Mouse (Mus musculus): ENCODE data around the gene Bhlha15. TPM values are rescaled to one million over a fixed set of nuclear protein-coding genes. Genes with fewer than 3 reads are reported as not detected.
A peak's percentile ranks its signal among the peaks of the same experiment; 100 is the strongest.

The Bhlha15 gene
- total RNA-seq, 4 experiments from 2014 or later, result not detected

GRCm38 (mm10) chr5:144189327-144189726, 759 bp upstream of the Bhlha15 start:
- no peak for DNase-seq (ENCODE audit: low spot score in 2 of 2)

GRCm38 (mm10) chr5:144191026-144191425, 940 bp downstream of the Bhlha15 start:
- no peak for DNase-seq (ENCODE audit: low spot score in 2 of 2)

GRCm38 (mm10) chr5:144192673-144193072, 2.6 kb downstream of the Bhlha15 start:
- DNase-seq (ENCODE audit: low spot score in 2 of 2), result no peak

DNA sequence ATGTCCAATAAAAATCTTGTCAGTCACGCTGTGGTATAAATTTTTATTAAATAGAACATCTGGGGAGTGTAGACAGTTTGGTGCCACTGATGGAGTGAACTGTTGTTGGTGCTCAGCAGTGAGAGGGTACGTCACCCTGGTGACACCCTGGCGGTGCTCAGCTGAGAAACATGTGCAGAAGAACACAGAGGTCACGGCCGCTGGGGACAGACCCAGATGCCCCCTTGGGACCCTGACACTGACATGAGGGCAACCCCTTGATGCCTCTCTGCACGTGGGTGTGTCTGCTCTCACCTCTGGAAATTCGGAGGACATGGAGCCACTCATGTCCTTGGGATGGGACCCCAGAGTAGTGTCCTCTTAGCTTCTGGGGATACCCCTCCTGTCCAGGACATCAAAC, 4.3 kb downstream of the Bhlha15 start:
- no peak for DNase-seq (ENCODE audit: low spot score in 2 of 2)

- DNase-seq (ENCODE audit: low spot score in 2 of 2), result no peak
Observed at GRCm38 (mm10) chr5:144195567-144195966, 5.5 kb downstream of the Bhlha15 start.

DNA sequence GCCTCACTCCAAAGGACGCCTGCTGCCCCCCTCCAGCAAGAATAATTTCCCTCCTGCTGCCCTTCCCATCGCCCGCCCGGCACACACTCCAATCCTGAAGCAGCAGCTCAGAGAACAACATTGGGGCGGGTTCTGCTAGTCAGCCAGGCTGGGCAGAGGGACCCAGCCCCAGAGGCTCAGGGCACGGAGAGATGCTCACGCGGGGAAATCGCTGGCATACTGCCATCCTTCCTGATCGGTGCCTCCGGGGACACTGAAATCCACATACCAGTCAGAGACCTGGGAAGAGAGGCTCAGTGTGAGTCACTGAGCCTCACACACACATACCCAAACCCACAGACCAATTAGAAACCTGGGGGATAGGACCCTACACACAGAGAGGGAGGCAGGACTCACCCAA, 10.5 kb downstream of the Bhlha15 start:
- no peak for DNase-seq (ENCODE audit: low spot score in 2 of 2)

- DNase-seq (ENCODE audit: low spot score in 2 of 2), result no peak
Observed at GRCm38 (mm10) chr5:144202430-144202829, 12.3 kb downstream of the Bhlha15 start.

- peak; percentile 41 to 73 for DNase-seq (ENCODE audit: low spot score in 2 of 2)
Observed at GRCm38 (mm10) chr5:144203398-144203959, 13.4 kb downstream of the Bhlha15 start.

- DNase-seq (ENCODE audit: low spot score in 2 of 2), result no peak
Observed at GRCm38 (mm10) chr5:144204303-144204702, 14.2 kb downstream of the Bhlha15 start.

DNA sequence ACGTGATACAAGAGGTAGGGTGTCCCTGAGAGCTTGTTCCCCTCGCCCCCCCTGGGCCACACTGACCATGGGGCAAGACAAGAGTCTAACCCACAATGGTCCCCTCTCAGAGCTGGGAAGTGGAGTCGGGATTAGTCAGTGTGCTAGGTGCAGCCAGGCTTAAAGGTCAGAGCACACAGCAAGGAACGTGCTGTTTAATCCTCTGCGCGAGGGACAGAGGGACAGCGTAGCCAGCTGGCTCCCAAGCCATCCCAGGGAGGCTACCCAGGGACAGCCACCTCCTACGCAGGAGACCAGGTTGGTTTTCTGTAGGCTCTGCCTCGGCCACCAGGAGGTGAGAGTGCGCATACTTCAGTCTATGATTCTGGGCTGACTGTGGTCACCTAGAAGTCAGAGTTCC, 14.8 kb downstream of the Bhlha15 start:
- DNase-seq (ENCODE audit: low spot score in 2 of 2), result no peak

DNA sequence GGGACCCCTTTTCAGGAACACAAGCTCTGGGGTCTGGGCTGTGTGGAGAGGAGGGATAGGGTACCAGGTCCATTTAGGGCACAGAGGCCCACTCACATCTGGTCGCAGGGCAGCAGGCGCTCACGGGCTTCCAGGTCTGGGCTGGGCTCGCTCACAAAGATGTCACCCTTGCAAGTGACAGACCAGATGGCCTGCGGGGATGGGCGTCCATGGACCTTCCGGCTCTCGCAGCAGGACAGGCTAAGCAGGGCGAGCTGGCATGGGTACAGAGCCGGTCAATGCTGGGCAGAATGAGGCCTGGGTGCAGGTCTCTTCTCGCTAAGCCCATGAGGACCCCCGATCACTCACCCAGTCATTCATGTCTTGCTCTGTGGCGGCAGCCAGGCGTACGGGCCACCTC, 16.0 kb downstream of the Bhlha15 start:
- DNase-seq (ENCODE audit: low spot score in 2 of 2), result no peak

- no peak for DNase-seq (ENCODE audit: low spot score in 2 of 2)
Observed at GRCm38 (mm10) chr5:144207478-144207877, 17.4 kb downstream of the Bhlha15 start.

DNA sequence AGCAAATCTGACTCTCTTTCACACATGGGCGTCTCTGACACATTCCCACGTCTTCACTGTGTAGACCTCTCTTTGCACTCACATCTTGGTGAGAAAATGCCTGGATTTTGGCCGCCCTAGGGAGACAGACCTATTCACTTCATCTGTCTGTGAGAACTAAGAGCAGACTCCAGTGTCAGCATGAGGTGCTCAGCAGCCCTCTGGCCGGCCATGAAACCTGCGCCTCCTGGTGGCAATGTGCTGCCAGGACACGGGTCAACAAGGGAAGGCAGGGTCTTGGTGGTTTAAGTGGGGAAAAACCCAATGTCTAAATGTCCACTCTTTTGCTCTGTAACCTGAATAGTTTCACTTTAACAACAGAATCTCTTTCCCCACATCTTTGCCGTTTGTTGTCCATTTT, 24.4 kb downstream of the Bhlha15 start:
- DNase-seq (ENCODE audit: low spot score in 2 of 2), result no peak

DNA sequence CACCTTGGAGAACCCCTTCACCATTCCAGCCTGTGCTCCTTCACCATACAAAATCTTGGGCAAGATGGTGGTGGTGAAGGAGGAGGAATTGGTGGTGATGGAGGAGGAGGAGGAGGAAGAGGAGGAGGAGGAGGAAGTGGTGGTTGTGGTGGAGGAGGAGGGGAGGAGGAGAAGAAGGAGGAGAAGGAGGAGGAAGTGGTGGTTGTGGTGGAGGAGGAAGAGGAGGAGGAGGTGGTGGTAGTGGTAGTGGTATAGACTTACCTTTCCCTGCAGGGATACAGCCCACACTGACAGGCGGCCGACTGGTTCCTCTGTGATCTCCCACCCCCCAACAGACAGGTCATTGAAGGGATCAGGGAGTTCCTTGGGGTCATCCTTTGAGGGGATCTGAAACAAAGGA, 25.9 kb downstream of the Bhlha15 start:
- DNase-seq (ENCODE audit: low spot score in 2 of 2), result no peak

GRCm38 (mm10) chr5:144218061-144218460, 28.0 kb downstream of the Bhlha15 start:
- no peak for DNase-seq (ENCODE audit: low spot score in 2 of 2)

- DNase-seq (ENCODE audit: low spot score in 2 of 2), result no peak
Observed at GRCm38 (mm10) chr5:144219306-144219705, 29.2 kb downstream of the Bhlha15 start.

DNA sequence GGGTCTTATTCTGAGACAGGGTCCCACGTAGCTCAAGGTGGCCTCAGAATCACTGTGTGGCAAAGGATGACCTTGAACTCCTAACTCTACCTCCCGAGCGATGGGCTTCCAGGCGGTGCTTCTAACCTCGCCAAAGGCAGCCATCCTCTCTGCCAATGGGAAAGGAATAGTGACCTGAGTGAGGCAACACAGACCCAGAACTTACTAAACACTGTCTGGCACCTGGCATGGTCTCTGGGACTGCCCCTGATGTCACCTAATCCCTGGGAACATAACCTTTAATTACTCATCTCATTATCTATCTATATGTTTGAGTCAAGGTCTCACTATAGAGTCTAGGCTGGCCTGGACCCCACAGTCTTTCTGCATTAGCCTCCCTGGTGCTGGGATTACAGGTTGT, 29.9 kb downstream of the Bhlha15 start:
- no peak for DNase-seq (ENCODE audit: low spot score in 2 of 2)

GRCm38 (mm10) chr5:144221305-144221704, 31.2 kb downstream of the Bhlha15 start:
- no peak for DNase-seq (ENCODE audit: low spot score in 2 of 2)

DNA sequence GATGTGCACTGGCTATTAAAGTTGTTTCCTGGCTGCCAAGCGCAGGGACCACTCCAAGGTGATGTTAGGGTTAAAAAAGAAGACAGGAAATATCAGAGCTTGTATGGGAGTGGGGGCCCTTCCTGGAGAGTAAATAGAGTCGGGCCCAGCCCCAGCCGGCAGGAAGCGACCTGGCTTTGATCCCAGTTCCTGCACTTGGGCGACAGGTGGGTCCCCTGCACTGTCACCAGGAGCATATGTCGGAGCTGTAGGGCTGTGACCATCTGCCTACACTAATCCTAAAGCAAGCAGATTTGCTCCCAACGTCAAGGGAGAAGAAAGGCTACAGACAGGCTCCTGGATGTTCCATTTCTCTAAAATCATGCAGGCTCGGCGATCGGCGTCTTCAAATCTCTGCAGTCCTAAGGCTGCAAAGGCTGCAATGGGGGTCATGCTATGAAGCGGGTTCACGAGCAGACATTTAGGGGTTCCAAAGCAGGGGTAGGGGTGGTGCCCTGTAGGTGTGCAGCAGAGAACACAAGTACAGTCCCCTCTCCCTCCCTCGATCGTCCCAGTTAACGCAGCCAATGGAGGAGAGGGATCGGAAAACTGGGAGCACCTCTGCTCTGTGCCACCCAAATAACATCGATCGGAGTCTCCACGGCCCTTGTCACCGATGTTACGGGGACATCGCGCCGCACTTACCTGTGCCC, 32.9 kb downstream of the Bhlha15 start:
- peak in 1 of 2 experiments; percentile 19 for DNase-seq (ENCODE audit: low spot score in 2 of 2)

GRCm38 (mm10) chr5:144223503-144223862, 33.4 kb downstream of the Bhlha15 start, which contains the start of gene Tecpr1:
Gene Tecpr1 (minus strand): TSS chr5:144223615.
- DNase-seq (ENCODE audit: low spot score in 2 of 2), result peak; percentile 89 to 92

GRCm38 (mm10) chr5:144223899-144224816, 34.1 kb downstream of the Bhlha15 start:
- no peak for DNase-seq (ENCODE audit: low spot score in 2 of 2)

DNA sequence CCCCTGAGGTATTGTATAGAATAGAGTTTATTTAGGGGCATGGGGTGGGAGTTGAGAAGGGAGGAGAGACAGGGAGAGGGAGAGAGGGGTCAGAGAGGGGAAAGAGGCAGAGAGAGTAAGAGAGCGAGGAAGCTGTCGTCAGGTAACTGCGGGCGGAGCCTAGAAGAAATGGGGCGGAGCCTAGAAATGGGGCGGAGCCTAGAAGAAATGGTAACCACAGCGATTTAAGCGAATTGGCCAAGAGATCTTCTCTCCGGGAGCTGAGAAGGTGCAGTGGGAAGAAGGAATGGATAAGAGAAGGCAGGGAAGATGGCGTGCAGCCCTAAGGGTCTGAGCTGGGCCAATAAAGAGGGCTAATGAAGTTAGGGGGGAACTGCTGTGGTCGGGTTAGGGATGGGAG, 36.1 kb downstream of the Bhlha15 start:
- DNase-seq (ENCODE audit: low spot score in 2 of 2), result no peak
